Mouse (Mus musculus) ES-E14 (cell line): ENCODE results near the gene Ints14.
A peak's percentile ranks its signal among the peaks of the same experiment; 100 is the strongest.

Experiments used
- CHD2 ChIP-seq: IDR thresholded peaks from 2 replicates; pipeline ENCODE4 v1.6.1; 2014; ENCODE audit warnings: mild to moderate bottlenecking, low read depth, low read length, inconsistent platforms
- HCFC1 ChIP-seq: IDR thresholded peaks from 2 replicates; pipeline ENCODE4 v1.6.1; 2012; ENCODE audit warnings: low read length, inconsistent platforms, borderline replicate concordance; ENCODE audit not compliant: insufficient read depth

DNA sequence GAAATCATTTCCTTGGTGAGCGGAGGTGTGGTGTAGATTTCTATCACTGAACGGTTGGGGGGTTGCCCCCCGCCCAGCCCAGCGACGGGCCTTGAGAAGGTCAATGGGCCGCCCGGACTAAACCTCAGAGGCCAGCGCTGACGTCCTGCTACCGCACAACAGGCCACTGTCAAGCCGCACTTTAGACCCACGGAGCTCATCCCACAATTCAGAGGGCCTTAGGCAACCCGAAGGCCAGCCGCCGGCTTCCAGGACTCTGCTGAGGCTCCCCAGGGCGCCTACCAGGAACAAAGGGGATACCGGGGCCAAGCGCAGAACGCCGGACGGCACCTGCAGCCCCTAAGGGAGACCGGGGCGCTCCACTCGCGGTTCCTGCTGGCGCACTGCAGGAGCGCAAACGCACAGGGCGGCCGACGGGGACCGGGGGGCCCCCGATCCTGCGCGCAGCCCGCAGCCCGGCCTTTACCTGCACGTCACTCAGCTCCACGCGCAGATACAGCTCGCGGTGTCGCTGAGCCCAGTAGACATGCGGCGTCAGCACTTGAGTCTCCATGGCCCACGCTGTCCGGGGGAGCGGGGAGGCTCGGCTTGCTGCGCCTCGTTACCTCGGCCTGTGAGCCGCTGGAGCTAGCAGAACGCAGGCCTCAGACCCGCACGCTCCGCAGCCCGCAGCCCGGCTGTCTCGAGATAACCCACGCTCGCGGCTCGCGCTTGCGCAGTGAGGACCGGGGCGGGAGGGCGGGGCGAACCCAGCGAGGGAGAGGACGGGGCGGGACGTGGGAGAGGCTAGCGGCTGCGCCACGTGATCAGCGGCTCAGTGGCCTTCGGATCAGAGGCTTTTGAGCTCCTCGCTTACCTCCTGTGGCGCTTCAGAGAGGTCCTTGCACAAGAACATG lies 60.5 kb downstream of the Ints14 start, which contains the start of gene Hacd3:
- TF ChIP-seq CHD2 (no peak), HCFC1 (peak; percentile 33; the same call in 1 of the 2 replicates)
